Mouse (Mus musculus): ENCODE measurements at regions not wholly inside any gene's neighbourhood (a gene's known extent, or its start where the extent isn't known, plus 50 kb on each side); places are given as distances from the start of the nearest gene placed in this dataset.

GRCm38 (mm10) chr2:11362205-11362994 lies 190.5 kb downstream of the Prkcq start:
- no peak for DNase-seq (ENCODE audit: low read depth)

- DNase-seq (ENCODE audit: low read depth) = no peak
Measured at GRCm38 (mm10) chr2:11359280-11359679, 187.4 kb downstream of the Prkcq start.

GRCm38 (mm10) chr2:11356714-11357113 lies 184.8 kb downstream of the Prkcq start:
- no peak for DNase-seq (ENCODE audit: low read depth)

GRCm38 (mm10) chr2:11355594-11355993 lies 183.7 kb downstream of the Prkcq start:
- no peak for DNase-seq (ENCODE audit: low read depth)
